Comparison of ENCODE assay signal across 9 mouse cellular contexts in the genomic region with DNA sequence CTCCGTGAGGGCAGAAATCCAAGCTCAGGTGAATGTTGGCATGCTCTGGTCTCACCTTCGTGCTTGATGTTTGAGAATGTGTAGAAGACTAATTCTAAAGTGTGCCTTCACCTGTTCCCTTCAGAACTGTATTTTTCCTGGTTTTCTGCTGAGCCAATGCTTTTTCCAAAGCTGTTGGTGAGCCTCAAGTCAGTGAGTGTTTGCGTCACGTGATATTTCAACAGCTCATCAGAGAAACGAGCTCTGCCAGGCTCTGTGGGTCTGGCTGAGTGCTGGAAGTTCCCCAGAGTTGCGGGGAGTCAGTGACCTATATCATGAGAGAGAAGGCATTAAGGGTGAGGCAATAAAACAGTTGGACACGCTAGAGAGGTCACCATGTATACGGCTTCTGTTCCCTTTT. TPM values are rescaled to one million over a fixed set of nuclear protein-coding genes. Genes with fewer than 3 reads are reported as not detected.
DNase-seq lines count a peak whose midpoint lies in the region; ATAC-seq and TF ChIP-seq lines count a peak whose summit lies in the region.
"Had no signal": no experiment of that assay in that cellular context is flagged by ENCODE, and none has a peak within 500 bp of the region (broad histone marks: within the 10 kb centered on the region; RNA-seq: fewer than 3 reads in every experiment).

No protein-coding gene starts in this region.

- no peaks in the 10 kb centered on the region for H3K4me1 ChIP-seq in hindbrain, embryonic 14.5 days (replicated peaks; ENCODE audit: control insufficient read depth, insufficient read depth, low read length)
- no peaks in the 10 kb centered on the region for H3K4me1 ChIP-seq in hindbrain, embryonic 12.5 days
- peaks cover 1% of the 10 kb centered on the region for H3K4me1 ChIP-seq in heart, adult 2 months (ENCODE audit: control insufficient read depth, insufficient read depth, low read length)
- peaks cover under 1% of the 10 kb centered on the region; the same call in 1 of the 2 replicates for H3K4me1 ChIP-seq in kidney, postnatal 0 days (replicated peaks; ENCODE audit: insufficient read depth, low read length)
- no peaks in the 10 kb centered on the region for H3K4me1 ChIP-seq in midbrain, embryonic 10.5 days
- H3K4me1 ChIP-seq: midbrain, embryonic 12.5 days had no signal

- DNase-seq in hindbrain, embryonic 14.5 days (ENCODE audit: low spot score) = peak; percentile 22
- peak in 1 of 2 experiments; percentile 59 for DNase-seq in heart, adult 2 months
- DNase-seq in kidney, postnatal 0 days (ENCODE audit: low spot score) = peak; percentile 77
- peak; percentile 12 for DNase-seq in retina, embryonic 14.5 days (ENCODE audit: low spot score)
- no peak for DNase-seq in left cerebral cortex, adult 8-10 months (ENCODE audit: low spot score in 2 of 2)
- no peak for DNase-seq in midbrain, embryonic 10.5 days (ENCODE audit: low spot score)

- no peak for TF ChIP-seq POLR2A in heart, adult 2 months (IDR thresholded peaks at IDR 0.05; ENCODE audit: insufficient read depth, low read depth, low read length)

- no peak for TF ChIP-seq EP300 in heart, adult 2 months (IDR thresholded peaks at IDR 0.05; ENCODE audit: insufficient read depth, low read depth, low read length)

- 0 out of 2 replicates have a peak, but pooled peaks cover 4% of the 10 kb centered on the region for H3K36me3 ChIP-seq in hindbrain, embryonic 14.5 days (replicated peaks; ENCODE audit: control insufficient read depth, insufficient read depth)
- peaks cover 3% of the 10 kb centered on the region; the same call in 1 of the 2 replicates for H3K36me3 ChIP-seq in hindbrain, embryonic 12.5 days
- peaks cover 2% of the 10 kb centered on the region; the same call in 1 of the 2 replicates for H3K36me3 ChIP-seq in heart, adult 2 months (ENCODE audit: control insufficient read depth, insufficient read depth, low read length)
- no peaks in the 10 kb centered on the region for H3K36me3 ChIP-seq in kidney, postnatal 0 days (ENCODE audit: insufficient read depth, low read length)
- peaks cover 5% of the 10 kb centered on the region for H3K36me3 ChIP-seq in midbrain, embryonic 10.5 days
- H3K36me3 ChIP-seq: midbrain, embryonic 12.5 days had no signal

- TF ChIP-seq CTCF in heart, adult 2 months (IDR thresholded peaks at IDR 0.05) = no peak
- TF ChIP-seq CTCF in kidney, postnatal 0 days (IDR thresholded peaks at IDR 0.05; ENCODE audit: low read depth) = no peak

- H3K4me2 ChIP-seq in hindbrain, embryonic 14.5 days (replicated peaks) = no peak overlapping the region
- H3K4me2 ChIP-seq in hindbrain, embryonic 12.5 days (replicated peaks) = no peak overlapping the region
- peak overlapping the region; percentile 43 for H3K4me2 ChIP-seq in kidney, postnatal 0 days (ENCODE audit: low read length)
- H3K4me2 ChIP-seq: midbrain, embryonic 12.5 days had no signal

- H3K9me3 ChIP-seq in hindbrain, embryonic 14.5 days (ENCODE audit: control insufficient read depth, low read length) = no peaks in the 10 kb centered on the region
- no peaks in the 10 kb centered on the region for H3K9me3 ChIP-seq in hindbrain, embryonic 12.5 days (replicated peaks)
- H3K9me3 ChIP-seq in kidney, postnatal 0 days (replicated peaks; ENCODE audit: low read length) = no peaks in the 10 kb centered on the region
- no peaks in the 10 kb centered on the region for H3K9me3 ChIP-seq in midbrain, embryonic 10.5 days (replicated peaks)
- H3K9me3 ChIP-seq: midbrain, embryonic 12.5 days had no signal

- H3K27me3 ChIP-seq in hindbrain, embryonic 14.5 days (ENCODE audit: control insufficient read depth, insufficient read depth, low read length) = no peaks in the 10 kb centered on the region
- no peaks in the 10 kb centered on the region for H3K27me3 ChIP-seq in hindbrain, embryonic 12.5 days
- no peaks in the 10 kb centered on the region for H3K27me3 ChIP-seq in heart, adult 2 months (ENCODE audit: control insufficient read depth, insufficient read depth, low read length)
- H3K27me3 ChIP-seq in kidney, postnatal 0 days (ENCODE audit: insufficient read depth, low read length) = no peaks in the 10 kb centered on the region
- H3K27me3 ChIP-seq in midbrain, embryonic 10.5 days (ENCODE audit: low read depth, poor library complexity, severe bottlenecking) = no peaks in the 10 kb centered on the region
- H3K27me3 ChIP-seq: midbrain, embryonic 12.5 days had no signal

- H3K79me2 ChIP-seq in heart, adult 2 months (replicated peaks; ENCODE audit: control insufficient read depth, insufficient read depth, low read length) = no peaks in the 10 kb centered on the region

- intact Hi-C loops in heart, adult 2 months (cut with DNase I) = no loop called here

- 72% methylated on average over 8 of the region's 8 CpGs for WGBS in hindbrain, embryonic 14.5 days
- 64% methylated on average over 8 of the region's 8 CpGs for WGBS in hindbrain, embryonic 12.5 days
- WGBS in heart, adult 2 months = 51% methylated on average over 8 of the region's 8 CpGs
- 21% methylated on average over 8 of the region's 8 CpGs for WGBS in kidney, postnatal 0 days
- WGBS in midbrain, embryonic 10.5 days = 75% methylated on average over 8 of the region's 8 CpGs

- H3K27ac ChIP-seq in hindbrain, embryonic 14.5 days = no peak overlapping the region
- no peak overlapping the region for H3K27ac ChIP-seq in hindbrain, embryonic 12.5 days
- H3K27ac ChIP-seq in heart, adult 2 months = peak overlapping the region; percentile 24
- peak overlapping the region; percentile 75 for H3K27ac ChIP-seq in kidney, postnatal 0 days
- H3K27ac ChIP-seq in midbrain, embryonic 10.5 days (replicated peaks) = no peak overlapping the region
- H3K27ac ChIP-seq: midbrain, embryonic 12.5 days had no signal

- H3K4me3 ChIP-seq in hindbrain, embryonic 14.5 days (replicated peaks; ENCODE audit: low read length) = no peak overlapping the region
- H3K4me3 ChIP-seq in hindbrain, embryonic 12.5 days = no peak overlapping the region
- H3K4me3 ChIP-seq in heart, adult 2 months = peak overlapping the region; percentile 2; the same call in 1 of the 2 replicates
- H3K4me3 ChIP-seq in kidney, postnatal 0 days (replicated peaks; ENCODE audit: low read depth, low read length) = no peak overlapping the region; the same call in 1 of the 2 replicates
- no peak overlapping the region for H3K4me3 ChIP-seq in midbrain, embryonic 10.5 days
- H3K4me3 ChIP-seq: midbrain, embryonic 12.5 days had no signal

- no peak for ATAC-seq in hindbrain, embryonic 14.5 days (ENCODE audit: low FRiP score)
- no peak for ATAC-seq in hindbrain, embryonic 12.5 days (ENCODE audit: low FRiP score)
- peak; percentile 97 for ATAC-seq in kidney, postnatal 0 days (replicated peaks; ENCODE audit: low FRiP score, low read depth)
- ATAC-seq in cerebellum, adult (ENCODE audit: insufficient number of reproducible peaks, low FRiP score, low TSS enrichment) = no peak

- no peak overlapping the region for H3K9ac ChIP-seq in hindbrain, embryonic 14.5 days
- H3K9ac ChIP-seq in hindbrain, embryonic 12.5 days = no peak overlapping the region
- H3K9ac ChIP-seq in heart, adult 2 months (ENCODE audit: low read depth, low read length) = no peak overlapping the region; the same call in 1 of the 2 replicates
- H3K9ac ChIP-seq in kidney, postnatal 0 days (ENCODE audit: low read depth, low read length) = peak overlapping the region; percentile 2; the same call in 1 of the 2 replicates
- H3K9ac ChIP-seq: midbrain, embryonic 12.5 days had no signal

RNA-seq across cellular contexts. Expression of gene Tspan12, which starts 29.0 kb away (rescaled TPM):
- polyA plus RNA-seq in hindbrain, embryonic 14.5 days (2014; fragmentation: Nextera tagmentation; extraction: Ambion mirVana) = 73.7 and 80.1 TPM in 2 replicates
- 55.0 and 57.0 TPM in 2 replicates for polyA plus RNA-seq in hindbrain, embryonic 12.5 days (2016; fragmentation: Nextera tagmentation; extraction: Ambion mirVana)
- 10 to 100 TPM; 65.3 to 79.0 TPM for total RNA-seq in heart, adult 2 months (2021)
- polyA plus RNA-seq in heart, adult 2 months (2012; rRNA removed) = 18.6 and 38.2 TPM in 2 replicates
- 111 and 114 TPM in 2 replicates for polyA plus RNA-seq in kidney, postnatal 0 days (2015; fragmentation: Nextera tagmentation; extraction: Ambion mirVana)
- total RNA-seq in left cerebral cortex, adult 8-10 months (2022) = 10 to 100 TPM; 25.1 to 27.8 (median 26.8) TPM
- 54.6 and 54.8 TPM in 2 replicates for polyA plus RNA-seq in midbrain, embryonic 10.5 days (2016; fragmentation: Nextera tagmentation; extraction: Ambion mirVana)

Comparison
In these comparisons a context has a peak if more than half of its experiments do, and no peak if none do; other contexts are left out.
1. DNase-seq: peak in hindbrain, embryonic 14.5 days (single experiment), kidney, postnatal 0 days (single experiment) and retina, embryonic 14.5 days (single experiment); none in left cerebral cortex, adult 8-10 months (0 of 2) and midbrain, embryonic 10.5 days (single experiment).
2. H3K27ac ChIP-seq: peak in heart, adult 2 months (single experiment) and kidney, postnatal 0 days (single experiment); none in hindbrain, embryonic 14.5 days (single experiment), hindbrain, embryonic 12.5 days (single experiment) and midbrain, embryonic 10.5 days (single experiment).